Mouse (Mus musculus) cortical plate, adult 2 months (tissue): ENCODE measurements at regions not wholly inside any gene's neighbourhood (a gene's known extent, or its start where the extent isn't known, plus 50 kb on each side); places are given as distances from the start of the nearest gene placed in this dataset.

ENCODE experiments used
- H3K27ac ChIP-seq: fragments of 200-500 bp; 2 replicates; pipeline ENCODE4 v1.5.1; 2012; ENCODE audit warnings: low read length, control low read depth, inconsistent platforms; ENCODE audit not compliant: insufficient read depth
- H3K4me1 ChIP-seq: fragments of 200-500 bp; 2 replicates; pipeline ENCODE4 v1.6.1; 2011; ENCODE audit warnings: low read length; ENCODE audit not compliant: control insufficient read depth, insufficient read depth
- H3K4me3 ChIP-seq: fragments of 200-500 bp; 2 replicates; pipeline ENCODE4 v1.5.1; 2011; ENCODE audit warnings: mild to moderate bottlenecking, low read length, control low read depth; ENCODE audit not compliant: insufficient read depth
- CTCF ChIP-seq: fragments of 200-500 bp; IDR thresholded peaks from 2 replicates; pipeline ENCODE4 v1.5.1; 2011; ENCODE audit warnings: mild to moderate bottlenecking, control low read depth, low read length; ENCODE audit not compliant: insufficient read depth; ENCODE audit errors: extremely low read depth
- POLR2A ChIP-seq: fragments of 200-500 bp; IDR thresholded peaks from 2 replicates; pipeline ENCODE4 v1.6.1; 2011; ENCODE audit warnings: mild to moderate bottlenecking, low read length, control low read depth; ENCODE audit not compliant: insufficient read depth; ENCODE audit errors: extremely low read depth

DNA sequence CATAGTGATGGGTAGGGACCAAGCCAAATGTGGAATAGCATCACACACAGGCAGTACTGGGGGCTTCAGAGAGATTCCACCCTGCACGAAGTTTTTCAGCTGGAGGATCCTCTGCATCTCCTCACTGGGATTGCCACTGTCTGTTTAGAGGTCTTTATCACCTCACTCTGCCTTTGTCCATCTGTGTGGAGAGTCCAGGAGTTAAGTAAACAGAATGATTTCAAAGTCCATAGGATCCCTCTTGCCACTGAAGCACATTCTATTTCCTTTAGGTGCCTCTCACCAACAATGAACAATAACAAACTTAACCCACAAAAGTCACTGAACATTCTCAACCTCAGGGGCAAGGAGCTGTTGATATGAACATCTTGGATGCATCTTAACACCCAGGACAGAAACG lies 82.7 kb downstream of the Lyplal1 start:
- Histone ChIP-seq H3K4me3 (no peak overlapping the region), H3K4me1 (no peaks in the 10 kb centered on the region), H3K27ac (no peak overlapping the region)
- TF ChIP-seq POLR2A: no peak
- TF ChIP-seq CTCF: no peak
